Mouse (Mus musculus): Measurements from ENCODE around the gene Gm10697. TPM values are rescaled to one million over a fixed set of nuclear protein-coding genes. Genes with fewer than 3 reads are reported as not detected.
"Not testable (repeated sequence)": the region's sequence is repeated elsewhere in the genome, so short reads cannot be mapped to it uniquely, and the experiment has no call there.

Gene Gm10697
- total RNA-seq (2022): not detected

- not testable (repeated sequence) for DNase-seq
Observed at GRCm38 (mm10) chr3:94072544-94072943, at the start of gene Gm10697. TSS of gene Gm10697 (minus strand) at chr3:94072644.

- not testable (repeated sequence) for DNase-seq
Observed at GRCm38 (mm10) chr3:94115071-94115470, 42.6 kb upstream of the Gm10697 start.

GRCm38 (mm10) chr3:94054785-94055184 lies 17.7 kb downstream of the Gm10697 start, which contains the start of gene Gm9125:
TSS of gene Gm9125 (minus strand) at chr3:94054885.
- DNase-seq: not testable (repeated sequence)

- not testable (repeated sequence) for DNase-seq
Observed at GRCm38 (mm10) chr3:94049566-94050121, 22.8 kb downstream of the Gm10697 start.

GRCm38 (mm10) chr3:94038241-94038640 lies 34.2 kb downstream of the Gm10697 start:
- not testable (repeated sequence) for DNase-seq

GRCm38 (mm10) chr3:94034400-94034799 lies 38.0 kb downstream of the Gm10697 start:
- not testable (repeated sequence) for DNase-seq

Other genes with a start within 250 kb of the Gm10697 start
- not detected for gene Tdpoz3, start 246.6 kb downstream of the Gm10697 start, total RNA-seq (2022)
- not detected for gene Gm9117, start 129.1 kb downstream of the Gm10697 start, total RNA-seq (2022)
- gene Tdpoz5, start 111.3 kb downstream of the Gm10697 start, total RNA-seq (2022): not detected
- gene Gm9125, start 17.8 kb downstream of the Gm10697 start, total RNA-seq (2022): not detected
- not detected for gene Gm10696, start 105.5 kb upstream of the Gm10697 start, total RNA-seq (2022)
- gene Gm5286, start 124.1 kb upstream of the Gm10697 start, total RNA-seq (2022): not detected
- not detected for gene Gm4778, start 191.4 kb upstream of the Gm10697 start, total RNA-seq (2022)
- 1 to 10 TPM; 7.5 to 9.5 (median 9.1) TPM for gene Them4, start 237.4 kb upstream of the Gm10697 start, total RNA-seq (2022)

All from adrenal gland, adult 8-10 months (tissue).